Mouse (Mus musculus) stomach, embryonic 15.5 days (tissue): Measurements from ENCODE around the gene Depp1. TPM values are rescaled to one million over a fixed set of nuclear protein-coding genes. Genes with fewer than 3 reads are reported as not detected.
A peak's percentile ranks its signal among the peaks of the same experiment; 100 is the strongest.

Experiments
- ATAC-seq: fragments of 200-750 bp; cut with Nextera tagmentation; 2 replicates; pipeline ENCODE4 v1.8.0; 2017; ENCODE audit warnings: low read depth, moderate number of reproducible peaks, moderate TSS enrichment; ENCODE audit not compliant: insufficient read depth, low FRiP score
- H3K27ac ChIP-seq: fragments of 300-500 bp; sonication (generic); 2 replicates; pipeline ENCODE4 v1.5.1; 2015; ENCODE audit warnings: mild to moderate bottlenecking, inconsistent platforms
- H3K27me3 ChIP-seq: fragments of 300-500 bp; sonication (generic); replicated peaks from 2 replicates; pipeline ENCODE4 v1.6.1; 2015; ENCODE audit warnings: inconsistent platforms
- H3K36me3 ChIP-seq: fragments of 300-500 bp; sonication (generic); 2 replicates; pipeline ENCODE4 v1.6.1; 2015; ENCODE audit warnings: inconsistent platforms
- H3K4me1 ChIP-seq: fragments of 300-500 bp; sonication (generic); 2 replicates; pipeline ENCODE4 v1.6.1; 2015; ENCODE audit warnings: inconsistent platforms
- H3K4me2 ChIP-seq: fragments of 300-500 bp; sonication (generic); 2 replicates; pipeline ENCODE4 v1.6.1; 2015; ENCODE audit warnings: mild to moderate bottlenecking, inconsistent platforms
- H3K4me3 ChIP-seq: fragments of 300-500 bp; sonication (generic); replicated peaks from 2 replicates; pipeline ENCODE4 v1.5.1; 2015; ENCODE audit warnings: inconsistent platforms
- H3K9ac ChIP-seq: fragments of 300-500 bp; sonication (generic); 2 replicates; pipeline ENCODE4 v1.6.1; 2015; ENCODE audit warnings: inconsistent platforms
- H3K9me3 ChIP-seq: fragments of 300-500 bp; sonication (generic); 2 replicates; pipeline ENCODE4 v1.6.1; 2016; ENCODE audit warnings: inconsistent platforms
- WGBS: fragments of 180-500 bp; shearing (Covaris S2); methylation state at CpG from one replicate; pipeline ENCODE4 v1.1.7; 2015; 5-methylcytosine and 5-hydroxymethylcytosine counted together
- polyA plus RNA-seq: library from polyadenylated mRNA; unstranded; fragments of >200 nt; fragmentation: Nextera tagmentation; extraction: Ambion mirVana; gene quantifications from 2 replicates; pipeline ENCODE4 v1.2.1, GENCODE M21; 2015

Depp1 gene
- polyA plus RNA-seq, 1 experiment from 2014 or later: 32.2 TPM

- Histone ChIP-seq H3K27me3 (no peaks in the 10 kb centered on the region), H3K9ac (no peak overlapping the region), H3K4me1 (peaks cover 17% of the 10 kb centered on the region), H3K4me2 (no peak overlapping the region), H3K27ac (peak overlapping the region; percentile 80), H3K36me3 (no peaks in the 10 kb centered on the region), H3K9me3 (no peaks in the 10 kb centered on the region), H3K4me3 (no peak overlapping the region)
- ATAC-seq: no peak
- 89% methylated on average over 17 of the region's 17 CpGs for WGBS
These were observed 16.4 kb upstream of the Depp1 start for GRCm38 (mm10) chr6:116633741-116634695.

- peak; percentile 96 for ATAC-seq
- WGBS: 35% methylated on average over 10 of the region's 10 CpGs
These were observed 14.9 kb upstream of the Depp1 start for GRCm38 (mm10) chr6:116635251-116636180.

GRCm38 (mm10) chr6:116636581-116637235 is 13.7 kb upstream of the Depp1 start:
- Histone ChIP-seq H3K27ac (no peak overlapping the region), H3K4me3 (no peak overlapping the region), H3K9me3 (no peaks in the 10 kb centered on the region), H3K4me1 (peaks cover 17% of the 10 kb centered on the region), H3K9ac (no peak overlapping the region), H3K27me3 (no peaks in the 10 kb centered on the region), H3K36me3 (no peaks in the 10 kb centered on the region), H3K4me2 (no peak overlapping the region)
- 72% methylated on average over 9 of the region's 9 CpGs for WGBS
- ATAC-seq: no peak

More at GRCm38 (mm10) chr6:116635251-116636180, 14.9 kb upstream of the Depp1 start:
- Histone ChIP-seq H3K4me1 (peaks cover 17% of the 10 kb centered on the region), H3K4me2 (no peak overlapping the region), H3K9ac (no peak overlapping the region), H3K27me3 (no peaks in the 10 kb centered on the region), H3K9me3 (no peaks in the 10 kb centered on the region), H3K36me3 (no peaks in the 10 kb centered on the region), H3K4me3 (no peak overlapping the region), H3K27ac (peak overlapping the region; percentile 80)

GRCm38 (mm10) chr6:116637496-116637895 is 12.9 kb upstream of the Depp1 start:
- no peak for ATAC-seq
- WGBS: 85% methylated on average over 5 of the region's 5 CpGs
- no peak overlapping the region for H3K4me2 ChIP-seq
- H3K9me3 ChIP-seq: no peaks in the 10 kb centered on the region
- H3K4me3 ChIP-seq: no peak overlapping the region
- H3K27me3 ChIP-seq: no peaks in the 10 kb centered on the region
- H3K36me3 ChIP-seq: no peaks in the 10 kb centered on the region
- H3K27ac ChIP-seq: no peak overlapping the region
- no peak overlapping the region for H3K9ac ChIP-seq
- peaks cover 17% of the 10 kb centered on the region for H3K4me1 ChIP-seq

- Histone ChIP-seq H3K9me3 (no peaks in the 10 kb centered on the region), H3K9ac (no peak overlapping the region), H3K4me2 (no peak overlapping the region), H3K27ac (no peak overlapping the region), H3K27me3 (no peaks in the 10 kb centered on the region), H3K4me1 (peaks cover 17% of the 10 kb centered on the region), H3K4me3 (no peak overlapping the region), H3K36me3 (no peaks in the 10 kb centered on the region)
- WGBS: 89% methylated on average over 2 of the region's 2 CpGs
- ATAC-seq: no peak
These were observed 11.5 kb upstream of the Depp1 start for GRCm38 (mm10) chr6:116638871-116639270.

- Histone ChIP-seq H3K9ac (no peak overlapping the region), H3K27ac (no peak overlapping the region)
- no peak for ATAC-seq
These were observed 10.7 kb upstream of the Depp1 start for GRCm38 (mm10) chr6:116639663-116640062.

GRCm38 (mm10) chr6:116642942-116643341 is 7.5 kb upstream of the Depp1 start:
- no peaks in the 10 kb centered on the region for H3K27me3 ChIP-seq
- no peak overlapping the region for H3K27ac ChIP-seq
- no peak overlapping the region for H3K9ac ChIP-seq
- WGBS: 85% methylated on average over 11 of the region's 11 CpGs
- no peaks in the 10 kb centered on the region for H3K36me3 ChIP-seq
- no peak overlapping the region for H3K4me2 ChIP-seq
- no peaks in the 10 kb centered on the region for H3K4me1 ChIP-seq
- ATAC-seq: no peak
- no peaks in the 10 kb centered on the region for H3K9me3 ChIP-seq
- H3K4me3 ChIP-seq: no peak overlapping the region

More at GRCm38 (mm10) chr6:116639663-116640062, 10.7 kb upstream of the Depp1 start:
- no peaks in the 10 kb centered on the region for H3K27me3 ChIP-seq
- H3K4me2 ChIP-seq: no peak overlapping the region
- H3K9me3 ChIP-seq: no peaks in the 10 kb centered on the region
- WGBS: 55% methylated on average over 2 of the region's 2 CpGs
- H3K4me3 ChIP-seq: no peak overlapping the region
- no peaks in the 10 kb centered on the region for H3K36me3 ChIP-seq
- peaks cover 15% of the 10 kb centered on the region for H3K4me1 ChIP-seq

GRCm38 (mm10) chr6:116643881-116644280 is 6.5 kb upstream of the Depp1 start:
- Histone ChIP-seq H3K36me3 (no peaks in the 10 kb centered on the region), H3K9ac (no peak overlapping the region), H3K4me1 (no peaks in the 10 kb centered on the region), H3K4me2 (no peak overlapping the region), H3K27ac (no peak overlapping the region), H3K4me3 (no peak overlapping the region), H3K9me3 (no peaks in the 10 kb centered on the region), H3K27me3 (no peaks in the 10 kb centered on the region)
- ATAC-seq: no peak
- WGBS: 59% methylated on average over 4 of the region's 4 CpGs

GRCm38 (mm10) chr6:116644335-116644734 is 6.1 kb upstream of the Depp1 start:
- Histone ChIP-seq H3K9me3 (no peaks in the 10 kb centered on the region), H3K4me2 (no peak overlapping the region), H3K4me1 (no peaks in the 10 kb centered on the region), H3K36me3 (no peaks in the 10 kb centered on the region), H3K4me3 (no peak overlapping the region), H3K27ac (0 out of 2 replicates have a peak overlapping the region, but pooled peaks have one; percentile 12), H3K27me3 (no peaks in the 10 kb centered on the region), H3K9ac (no peak overlapping the region)
- 60% methylated on average over 3 of the region's 3 CpGs for WGBS
- peak; percentile 53; the same call in 1 of the 2 replicates for ATAC-seq

GRCm38 (mm10) chr6:116647763-116648162 is 2.6 kb upstream of the Depp1 start:
- H3K9ac ChIP-seq: no peak overlapping the region
- H3K36me3 ChIP-seq: no peaks in the 10 kb centered on the region
- no peak overlapping the region for H3K27ac ChIP-seq
- H3K4me3 ChIP-seq: no peak overlapping the region
- no peak for ATAC-seq
- H3K4me2 ChIP-seq: no peak overlapping the region
- H3K9me3 ChIP-seq: no peaks in the 10 kb centered on the region
- H3K4me1 ChIP-seq: peaks cover 13% of the 10 kb centered on the region
- H3K27me3 ChIP-seq: no peaks in the 10 kb centered on the region
- 77% methylated on average over 12 of the region's 12 CpGs for WGBS

- Histone ChIP-seq H3K27me3 (no peaks in the 10 kb centered on the region), H3K9me3 (no peaks in the 10 kb centered on the region), H3K27ac (peak overlapping the region; percentile 72), H3K4me3 (no peak overlapping the region), H3K4me2 (no peak overlapping the region), H3K4me1 (peaks cover 13% of the 10 kb centered on the region), H3K9ac (no peak overlapping the region), H3K36me3 (no peaks in the 10 kb centered on the region)
- WGBS: 65% methylated on average over 7 of the region's 7 CpGs
- ATAC-seq: no peak
These were observed 598 bp upstream of the Depp1 start for GRCm38 (mm10) chr6:116649811-116650210.
